Mouse (Mus musculus): ENCODE results near the gene Olfr985.

GRCm38 (mm10) chr9:40141544-40141943 is 11.6 kb upstream of the Olfr985 start:
- TF ChIP-seq CTCF (IDR thresholded peaks at IDR 0.05; ENCODE audit: borderline replicate concordance, control insufficient read depth, extremely low read depth, insufficient read depth, low read length, poor library complexity) (no peak), POLR2A (IDR thresholded peaks at IDR 0.05; ENCODE audit: control insufficient read depth, extremely low read depth, insufficient read depth, low read length, poor library complexity) (no peak)
